In genomic region chr7:34313443-34313875, GRCm38 (mm10) we compare ENCODE assay signal across 8 mouse cellular contexts. TPM values are rescaled to one million over a fixed set of nuclear protein-coding genes. Genes with fewer than 3 reads are reported as not detected.
DNase-seq lines count a peak whose midpoint lies in the region; ATAC-seq and TF ChIP-seq lines count a peak whose summit lies in the region.

Gene 4931406P16Rik (minus strand): TSS chr7:34313551.

- no peak for TF ChIP-seq RAD21 in CH12.LX (IDR thresholded peaks at IDR 0.05; ENCODE audit: low read depth, low read length)

- dilution Hi-C loops in CH12.LX (cut with MboI; ENCODE audit: extremely low pct_ligation_motif_present, extremely low pct_unique_long_range_greater_than_20kb, low sequenced_read_pairs), result no loop called here

- H3K4me1 ChIP-seq in CH12.LX (ENCODE audit: control insufficient read depth in 1 of 2, insufficient read depth in 2 of 2), result peaks cover 0 to 11% of the 10 kb centered on the region in 2 experiments; a peak in 3 of 4 replicates
- H3K4me1 ChIP-seq in forebrain, embryonic 13.5 days, result peaks cover 9% of the 10 kb centered on the region
- peaks cover 9% of the 10 kb centered on the region; the same call in 1 of the 2 replicates for H3K4me1 ChIP-seq in liver, postnatal 0 days (ENCODE audit: insufficient read depth)
- H3K4me1 ChIP-seq in neural tube, embryonic 14.5 days (ENCODE audit: control insufficient read depth, insufficient read depth, low read length), result 0 out of 2 replicates have a peak, but pooled peaks cover 3% of the 10 kb centered on the region

- TF ChIP-seq POLR2A in CH12.LX (IDR thresholded peaks at IDR 0.05; ENCODE audit: low read depth, low read length), result peak; percentile 81

- in situ Hi-C loops in CH12.LX (cut with MboI; ENCODE audit: low pct_ligation_motif_present, low pct_unique_long_range_greater_than_20kb, low sequenced_read_pairs), result no loop called here

- H3K79me2 ChIP-seq in CH12.LX (replicated peaks; ENCODE audit: control insufficient read depth, extremely low read depth, insufficient read depth, poor library complexity, severe bottlenecking), result 0 out of 2 replicates have a peak, but pooled peaks cover 4% of the 10 kb centered on the region

- peak; percentile 60 for DNase-seq in CH12.LX (ENCODE audit: extremely low read depth)
- DNase-seq in c-Kit-positive CD71-positive TER-119-negative erythroid progenitor cells, embryonic 14.5 days (ENCODE audit: low read depth), result peak; percentile 48
- peak; percentile 89 to 93 for DNase-seq in heart, postnatal 10 days
- peak; percentile 18 for DNase-seq in large intestine, adult 2 months (ENCODE audit: low read depth, low spot score)
- DNase-seq in liver, postnatal 0 days, result peak; percentile 91
- DNase-seq in testis, postnatal 10 days (ENCODE audit: low spot score), result peak; percentile 93

- peak within 1 kb of the TSS; percentile 65 to 92 (median 83) for H3K4me3 ChIP-seq in CH12.LX (replicated peaks in 1 of 3; ENCODE audit: low read depth in 2 of 3, low read length in 2 of 3, poor library complexity in 1 of 3)
- peak within 1 kb of the TSS; percentile 94 for H3K4me3 ChIP-seq in forebrain, embryonic 13.5 days
- H3K4me3 ChIP-seq in liver, postnatal 0 days (ENCODE audit: low read depth, low read length), result peak within 1 kb of the TSS; percentile 91
- peak within 1 kb of the TSS; percentile 97 for H3K4me3 ChIP-seq in neural tube, embryonic 14.5 days (ENCODE audit: low read depth, low read length)

- no peak for TF ChIP-seq CTCF in CH12.LX (conservative IDR thresholded peaks at IDR 0.05 in 1 of 2, IDR thresholded peaks at IDR 0.05 in 1 of 2; ENCODE audit: low read depth in 2 of 2, low read length in 2 of 2)
- TF ChIP-seq CTCF in liver, postnatal 0 days (IDR thresholded peaks at IDR 0.05; ENCODE audit: low read depth), result no peak

- H3K27me3 ChIP-seq in CH12.LX (replicated peaks), result no peaks in the 10 kb centered on the region
- H3K27me3 ChIP-seq in forebrain, embryonic 13.5 days, result no peaks in the 10 kb centered on the region
- no peaks in the 10 kb centered on the region for H3K27me3 ChIP-seq in liver, postnatal 0 days (ENCODE audit: insufficient read depth, low read length)
- no peaks in the 10 kb centered on the region for H3K27me3 ChIP-seq in neural tube, embryonic 14.5 days (ENCODE audit: control insufficient read depth, insufficient read depth, low read length)

- peak; percentile 96 for ATAC-seq in forebrain, embryonic 13.5 days
- ATAC-seq in liver, postnatal 0 days, result peak; percentile 90
- peak; percentile 95 for ATAC-seq in neural tube, embryonic 14.5 days (ENCODE audit: low read depth)

- H3K9ac ChIP-seq in CH12.LX (ENCODE audit: insufficient read depth, low read depth), result peak within 1 kb of the TSS; percentile 88
- H3K9ac ChIP-seq in forebrain, embryonic 13.5 days, result peak within 1 kb of the TSS; percentile 91
- peak within 1 kb of the TSS; percentile 92 for H3K9ac ChIP-seq in liver, postnatal 0 days (replicated peaks)
- H3K9ac ChIP-seq in neural tube, embryonic 14.5 days (replicated peaks; ENCODE audit: low read depth, low read length), result peak within 1 kb of the TSS; percentile 96

- under 1% methylated on average over 34 of the region's 41 CpGs for WGBS in forebrain, embryonic 13.5 days
- under 1% methylated on average over 40 of the region's 41 CpGs for WGBS in large intestine, adult 2 months
- WGBS in liver, postnatal 0 days (ENCODE audit: insufficient replicate concordance), result 0% methylated on average over 28 of the region's 41 CpGs
- under 1% methylated on average over 40 of the region's 41 CpGs for WGBS in neural tube, embryonic 14.5 days

- intact Hi-C loops in heart, postnatal 10 days (cut with DNase I), result loop anchor here (2.0 kb wide), 1 partner anchor 61 kb away; no protein-coding TSS in a partner anchor

- TF ChIP-seq EP300 in CH12.LX (IDR thresholded peaks at IDR 0.05; ENCODE audit: low read length), result no peak
- no peak for TF ChIP-seq EP300 in liver, postnatal 0 days (IDR thresholded peaks at IDR 0.05; ENCODE audit: low read depth)

- peaks cover 0 to 1% of the 10 kb centered on the region in 2 experiments for H3K36me3 ChIP-seq in CH12.LX (replicated peaks in 1 of 2; ENCODE audit: control insufficient read depth in 1 of 2, insufficient read depth in 1 of 2, low read length in 1 of 2)
- H3K36me3 ChIP-seq in forebrain, embryonic 13.5 days (ENCODE audit: poor library complexity, severe bottlenecking), result no peaks in the 10 kb centered on the region
- no peaks in the 10 kb centered on the region for H3K36me3 ChIP-seq in liver, postnatal 0 days (replicated peaks; ENCODE audit: insufficient read depth, low read length)
- no peaks in the 10 kb centered on the region for H3K36me3 ChIP-seq in neural tube, embryonic 14.5 days (ENCODE audit: control insufficient read depth, insufficient read depth, low read length)

- H3K27ac ChIP-seq in CH12.LX (ENCODE audit: insufficient read depth, low read depth), result no peak within 1 kb of the TSS
- peak within 1 kb of the TSS; percentile 82 for H3K27ac ChIP-seq in forebrain, embryonic 13.5 days
- H3K27ac ChIP-seq in liver, postnatal 0 days (ENCODE audit: low read depth), result peak within 1 kb of the TSS; percentile 94
- peak within 1 kb of the TSS; percentile 92 for H3K27ac ChIP-seq in neural tube, embryonic 14.5 days (ENCODE audit: low read depth, low read length)

- peak within 1 kb of the TSS; percentile 100 for H3K4me2 ChIP-seq in CH12.LX (ENCODE audit: insufficient read depth, low read depth, poor library complexity, severe bottlenecking)
- H3K4me2 ChIP-seq in forebrain, embryonic 13.5 days, result peak within 1 kb of the TSS; percentile 85
- H3K4me2 ChIP-seq in liver, postnatal 0 days (ENCODE audit: low read depth, low read length), result peak within 1 kb of the TSS; percentile 81
- H3K4me2 ChIP-seq in neural tube, embryonic 14.5 days (ENCODE audit: low read depth, low read length), result peak within 1 kb of the TSS; percentile 75

- H3K9me3 ChIP-seq in CH12.LX (replicated peaks; ENCODE audit: low read length), result no peaks in the 10 kb centered on the region
- no peaks in the 10 kb centered on the region for H3K9me3 ChIP-seq in forebrain, embryonic 13.5 days (replicated peaks)
- no peaks in the 10 kb centered on the region for H3K9me3 ChIP-seq in liver, postnatal 0 days (ENCODE audit: low read length)
- no peaks in the 10 kb centered on the region for H3K9me3 ChIP-seq in neural tube, embryonic 14.5 days (ENCODE audit: control insufficient read depth, low read length)

TF ChIP-seq in CH12.LX, 34 proteins besides CTCF, POLR2A, EP300 and RAD21 (continues in another document):
- TF ChIP-seq RCOR1 (conservative IDR thresholded peaks at IDR 0.05; ENCODE audit: low read depth, low read length), result no peak
- TF ChIP-seq POLR2AphosphoS2 (IDR thresholded peaks at IDR 0.05; ENCODE audit: low read depth, low read length), result no peak
- no peak for TF ChIP-seq SMC3 (IDR thresholded peaks at IDR 0.05; ENCODE audit: low read depth, low read length)
- peak; percentile 62; the same call in 1 of the 2 replicates for TF ChIP-seq NELFE (IDR thresholded peaks at IDR 0.05; ENCODE audit: low read depth, low read length)
- TF ChIP-seq MAFK (IDR thresholded peaks at IDR 0.05; ENCODE audit: insufficient replicate concordance, low read length), result no peak
- TF ChIP-seq ZKSCAN1 (IDR thresholded peaks at IDR 0.05; ENCODE audit: borderline replicate concordance, low read depth, low read length), result no peak
- TF ChIP-seq USF2 (conservative IDR thresholded peaks at IDR 0.05; ENCODE audit: low read depth, low read length), result no peak
- TF ChIP-seq E2F4 (IDR thresholded peaks at IDR 0.05; ENCODE audit: insufficient replicate concordance, low read depth, low read length), result no peak
- TF ChIP-seq MXI1 (IDR thresholded peaks at IDR 0.05; ENCODE audit: low read depth, low read length), result peak; percentile 80
- 0 out of 2 replicates have a peak, but pooled peaks have one; percentile 37 for TF ChIP-seq IRF4 (IDR thresholded peaks at IDR 0.05; ENCODE audit: low read depth, low read length)
- TF ChIP-seq JUN (IDR thresholded peaks at IDR 0.05; ENCODE audit: insufficient read depth, low read depth, low read length), result no peak
- peak; percentile 69 for TF ChIP-seq HCFC1 (IDR thresholded peaks at IDR 0.05; ENCODE audit: low read depth, low read length)
- TF ChIP-seq PAX5 (IDR thresholded peaks at IDR 0.05; ENCODE audit: low read length), result no peak
- TF ChIP-seq TCF12 (IDR thresholded peaks at IDR 0.05; ENCODE audit: low read depth, low read length), result peak; percentile 51; the same call in 1 of the 2 replicates
- no peak for TF ChIP-seq TBP (conservative IDR thresholded peaks at IDR 0.05; ENCODE audit: low read depth, low read length)
- TF ChIP-seq NRF1 (IDR thresholded peaks at IDR 0.05; ENCODE audit: low read depth, low read length), result no peak
- TF ChIP-seq KAT2A (IDR thresholded peaks at IDR 0.05; ENCODE audit: insufficient replicate concordance, low read length), result no peak
- TF ChIP-seq MAX (IDR thresholded peaks at IDR 0.05; ENCODE audit: low read length), result peak; percentile 46
- TF ChIP-seq GABPA (IDR thresholded peaks at IDR 0.05; ENCODE audit: insufficient replicate concordance, low read depth, low read length), result no peak
- TF ChIP-seq MAZ (IDR thresholded peaks at IDR 0.05; ENCODE audit: low read depth, low read length), result peak; percentile 79; the same call in 1 of the 2 replicates
- no peak for TF ChIP-seq UBTF (IDR thresholded peaks at IDR 0.05; ENCODE audit: low read depth, low read length)
- no peak for TF ChIP-seq ZC3H11A (IDR thresholded peaks at IDR 0.05; ENCODE audit: low read depth, low read length)
- no peak for TF ChIP-seq ZNF384 (IDR thresholded peaks at IDR 0.05; ENCODE audit: low read depth, low read length)
- TF ChIP-seq MEF2A (IDR thresholded peaks at IDR 0.05; ENCODE audit: borderline replicate concordance, low read depth, low read length), result no peak
- no peak; the same call in 1 of the 2 replicates for TF ChIP-seq CHD2 (IDR thresholded peaks at IDR 0.05; ENCODE audit: low read length)
- no peak for TF ChIP-seq JUND (conservative IDR thresholded peaks at IDR 0.05; ENCODE audit: low read depth, low read length)
- TF ChIP-seq CHD1 (IDR thresholded peaks at IDR 0.05; ENCODE audit: low read depth, low read length), result no peak
- TF ChIP-seq ELF1 (IDR thresholded peaks at IDR 0.05; ENCODE audit: low read depth, low read length), result peak; percentile 58

RNA-seq across cellular contexts. Expression of gene 4931406P16Rik, which starts in this region (rescaled TPM):
- total RNA-seq in CH12.LX (2012; rRNA removed) (9.0 and 10.0 TPM in 2 replicates), CH12.LX (2014; rRNA removed) (11.7 and 11.8 TPM in 2 replicates)
- 10.2 and 15.6 TPM in 2 replicates for polyA plus RNA-seq in CH12.LX (2012; ENCODE audit: insufficient read length, low read depth)
- polyA plus RNA-seq in forebrain, embryonic 13.5 days (2015; fragmentation: Nextera tagmentation; extraction: Ambion mirVana), result 25.1 and 26.0 TPM in 2 replicates
- total RNA-seq in heart, postnatal 10 days (2021), result 100 to 1,000 TPM in 1 of 2 experiments, 10 to 100 TPM in 1; 95.5 to 102 TPM
- 8.5 and 14.6 TPM in 2 replicates for polyA plus RNA-seq in large intestine, adult 2 months (2012; rRNA removed)
- polyA plus RNA-seq in liver, postnatal 0 days (2015; fragmentation: Nextera tagmentation; extraction: Ambion mirVana), result 9.3 and 10.3 TPM in 2 replicates
- 42.5 and 44.1 TPM in 2 replicates for polyA plus RNA-seq in neural tube, embryonic 14.5 days (2014; fragmentation: Nextera tagmentation; extraction: Ambion mirVana)

Comparison
In these comparisons a context has a peak if more than half of its experiments do, and no peak if none do; other contexts are left out.
1. RNA of gene 4931406P16Rik (total RNA-seq): 95.5 to 102 TPM in heart, postnatal 10 days; 9.0 to 11.8 TPM in CH12.LX; every median in the first group is over 4 times any median in the second.
2. DNase-seq: peak in every context shown above with its lines; median percentile 93 in testis, postnatal 10 days; 91 in heart, postnatal 10 days; 91 in liver, postnatal 0 days; 60 in CH12.LX; 48 in c-Kit-positive CD71-positive TER-119-negative erythroid progenitor cells, embryonic 14.5 days; 18 in large intestine, adult 2 months.
3. Peak in every context shown above with its lines, with median percentiles within 50 percentile points of each other: H3K4me2 ChIP-seq, H3K4me3 ChIP-seq, H3K9ac ChIP-seq and ATAC-seq.